In the genomic region with DNA sequence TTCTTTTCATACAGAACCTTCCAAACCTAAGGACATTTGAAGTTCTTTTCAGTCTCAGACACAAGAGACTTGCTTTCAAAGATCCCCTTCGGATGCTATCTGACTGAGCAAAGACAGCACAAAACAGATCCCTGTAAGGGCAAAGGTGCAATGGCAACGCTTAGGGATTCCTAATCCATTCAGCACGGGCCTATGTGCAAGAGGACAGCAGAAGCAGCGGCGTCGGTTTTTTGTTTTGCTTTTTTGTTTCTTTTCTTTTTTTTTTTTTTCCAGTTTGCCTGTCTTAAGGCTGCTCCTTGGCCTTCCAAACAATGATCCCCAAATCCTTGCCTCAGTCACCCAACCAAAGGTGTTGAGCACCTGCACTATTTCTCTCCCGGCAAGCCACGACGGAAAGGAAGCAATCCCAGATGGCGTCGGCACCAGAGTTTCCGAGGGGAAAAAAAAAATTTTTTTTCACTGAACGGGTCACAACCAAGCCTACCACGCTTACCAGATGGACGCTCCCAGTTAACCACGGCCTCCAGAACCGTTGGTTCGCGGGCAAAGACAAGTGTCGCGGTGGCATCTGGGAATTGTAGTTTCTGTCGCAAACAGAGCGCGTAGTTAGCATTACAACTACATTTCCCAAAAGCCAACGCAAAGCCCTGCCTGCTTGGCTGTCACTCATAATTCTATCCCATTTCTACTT, we compare ENCODE assay signal across 7 mouse cellular contexts. TPM values are rescaled to one million over a fixed set of nuclear protein-coding genes. Genes with fewer than 3 reads are reported as not detected.
DNase-seq lines count a peak whose midpoint lies in the region; ATAC-seq and TF ChIP-seq lines count a peak whose summit lies in the region.

No protein-coding gene starts in this region.

- WGBS in embryonic facial prominence, embryonic 13.5 days: 4% methylated on average over 25 of the region's 25 CpGs
- 5% methylated on average over 25 of the region's 25 CpGs for WGBS in heart, embryonic 12.5 days
- WGBS in lung, postnatal 0 days: 2% methylated on average over 25 of the region's 25 CpGs

- in situ Hi-C loops in ES-E14 (cut with MboI; ENCODE audit: low sequenced_read_pairs in 2 of 2, unreplicated experiment in 2 of 2): no loop called here

- TF ChIP-seq EP300 in lung, postnatal 0 days (IDR thresholded peaks at IDR 0.05): no peak

- peak; percentile 87 for DNase-seq in ES-E14 (ENCODE audit: low read depth, low spot score)
- peak; percentile 83 for DNase-seq in adrenal gland, adult 8-10 months
- DNase-seq in kidney, postnatal 25 days: peak; percentile 90 to 92
- DNase-seq in lung, postnatal 0 days (ENCODE audit: low spot score): peak; percentile 97
- peak; percentile 78 for DNase-seq in right cerebral cortex, postnatal 14 days

- peaks cover 3% of the 10 kb centered on the region for H3K36me3 ChIP-seq in ES-E14 (ENCODE audit: control insufficient read depth, insufficient read depth, low read length, poor library complexity, severe bottlenecking)
- H3K36me3 ChIP-seq in embryonic facial prominence, embryonic 13.5 days: no peaks in the 10 kb centered on the region
- H3K36me3 ChIP-seq in heart, embryonic 12.5 days: no peaks in the 10 kb centered on the region
- no peaks in the 10 kb centered on the region for H3K36me3 ChIP-seq in lung, postnatal 0 days (ENCODE audit: insufficient read depth, low read length)

- peak overlapping the region; percentile 24; the same call in 1 of the 2 replicates for H3K27ac ChIP-seq in ES-E14 (ENCODE audit: insufficient read depth, low read depth, low read length, poor library complexity, severe bottlenecking)
- H3K27ac ChIP-seq in embryonic facial prominence, embryonic 13.5 days: peak overlapping the region; percentile 96
- H3K27ac ChIP-seq in heart, embryonic 12.5 days (ENCODE audit: poor library complexity, severe bottlenecking): peak overlapping the region; percentile 94
- peak overlapping the region; percentile 98 for H3K27ac ChIP-seq in lung, postnatal 0 days (ENCODE audit: low read length)

- ATAC-seq in embryonic facial prominence, embryonic 13.5 days (ENCODE audit: insufficient number of reproducible peaks, insufficient read depth, low FRiP score, low TSS enrichment, low read depth): peak; percentile 81
- peak; percentile 82 for ATAC-seq in heart, embryonic 12.5 days (ENCODE audit: insufficient number of reproducible peaks, low FRiP score)
- ATAC-seq in lung, postnatal 0 days: peak; percentile 70

- peaks cover 6% of the 10 kb centered on the region; the same call in 1 of the 2 replicates for H3K9me3 ChIP-seq in ES-E14 (ENCODE audit: control insufficient read depth, insufficient read depth, low read depth, low read length)
- 0 out of 2 replicates have a peak, but pooled peaks cover 3% of the 10 kb centered on the region for H3K9me3 ChIP-seq in embryonic facial prominence, embryonic 13.5 days
- no peaks in the 10 kb centered on the region for H3K9me3 ChIP-seq in heart, embryonic 12.5 days (replicated peaks)
- no peaks in the 10 kb centered on the region for H3K9me3 ChIP-seq in lung, postnatal 0 days (ENCODE audit: low read length)

- peaks cover 0 to 3% of the 10 kb centered on the region in 2 experiments; a peak in 2 of 4 replicates for H3K4me1 ChIP-seq in ES-E14 (ENCODE audit: control insufficient read depth in 2 of 2, insufficient read depth in 2 of 2, low read length in 2 of 2, poor library complexity in 1 of 2)
- H3K4me1 ChIP-seq in embryonic facial prominence, embryonic 13.5 days: peaks cover 20% of the 10 kb centered on the region
- peaks cover 24% of the 10 kb centered on the region for H3K4me1 ChIP-seq in heart, embryonic 12.5 days (replicated peaks)
- peaks cover 16% of the 10 kb centered on the region; the same call in 1 of the 2 replicates for H3K4me1 ChIP-seq in lung, postnatal 0 days (ENCODE audit: insufficient read depth, low read depth, low read length)

- H3K9ac ChIP-seq in ES-E14 (ENCODE audit: insufficient read depth, low read depth, low read length, poor library complexity, severe bottlenecking): peak overlapping the region; percentile 94
- H3K9ac ChIP-seq in embryonic facial prominence, embryonic 13.5 days: peak overlapping the region; percentile 88
- H3K9ac ChIP-seq in heart, embryonic 12.5 days: peak overlapping the region; percentile 75
- peak overlapping the region; percentile 60 for H3K9ac ChIP-seq in lung, postnatal 0 days (replicated peaks; ENCODE audit: low read depth)

- H3K27me3 ChIP-seq in embryonic facial prominence, embryonic 13.5 days: no peaks in the 10 kb centered on the region
- no peaks in the 10 kb centered on the region for H3K27me3 ChIP-seq in heart, embryonic 12.5 days (replicated peaks)
- H3K27me3 ChIP-seq in lung, postnatal 0 days (replicated peaks; ENCODE audit: insufficient read depth, low read length): no peaks in the 10 kb centered on the region

- peak overlapping the region; percentile 78 for H3K4me2 ChIP-seq in embryonic facial prominence, embryonic 13.5 days
- peak overlapping the region; percentile 84 for H3K4me2 ChIP-seq in heart, embryonic 12.5 days
- H3K4me2 ChIP-seq in lung, postnatal 0 days (replicated peaks; ENCODE audit: low read depth, low read length): peak overlapping the region; percentile 72

- peak overlapping the region; percentile 83 to 87 for H3K4me3 ChIP-seq in ES-E14 (ENCODE audit: insufficient read depth in 1 of 2, low read depth in 1 of 2, low read length in 2 of 2, poor library complexity in 1 of 2, severe bottlenecking in 1 of 2)
- peak overlapping the region; percentile 76 for H3K4me3 ChIP-seq in embryonic facial prominence, embryonic 13.5 days
- peak overlapping the region; percentile 65 for H3K4me3 ChIP-seq in heart, embryonic 12.5 days
- peak overlapping the region; percentile 71 for H3K4me3 ChIP-seq in lung, postnatal 0 days (ENCODE audit: low read depth, low read length)

- TF ChIP-seq CTCF in lung, postnatal 0 days (IDR thresholded peaks at IDR 0.05): no peak

TF ChIP-seq in ES-E14, 5 proteins besides CTCF, POLR2A, EP300 and RAD21:
- TF ChIP-seq ZNF384 (IDR thresholded peaks at IDR 0.05; ENCODE audit: low read depth, low read length): no peak
- no peak for TF ChIP-seq MAFK (IDR thresholded peaks at IDR 0.05; ENCODE audit: insufficient read depth, low read depth, low read length)
- no peak for TF ChIP-seq ZC3H11A (IDR thresholded peaks at IDR 0.05; ENCODE audit: borderline replicate concordance, low read depth, low read length)
- peak; percentile 46; the same call in 1 of the 2 replicates for TF ChIP-seq CHD2 (IDR thresholded peaks at IDR 0.05; ENCODE audit: low read depth, low read length)
- TF ChIP-seq HCFC1 (IDR thresholded peaks at IDR 0.05; ENCODE audit: borderline replicate concordance, insufficient read depth, low read length): peak; percentile 98
TF ChIP-seq in ES-E14: peak in this region for 2.

RNA-seq across cellular contexts. Expression of a gene that starts 0.4 kb away (rescaled TPM):
- total RNA-seq in ES-E14 (2012; rRNA removed): 29.3 and 32.0 TPM in 2 replicates
- total RNA-seq in adrenal gland, adult 8-10 months (2022): 10 to 100 TPM in 2 of 4 experiments, 1 to 10 TPM in 2; 5.8 to 14.5 (median 9.5) TPM
- polyA plus RNA-seq in embryonic facial prominence, embryonic 13.5 days (2015; fragmentation: Nextera tagmentation; extraction: Ambion mirVana): 27.1 and 30.0 TPM in 2 replicates
- polyA plus RNA-seq in heart, embryonic 12.5 days (2016; fragmentation: Nextera tagmentation; extraction: Ambion mirVana): 19.3 and 21.8 TPM in 2 replicates
- polyA plus RNA-seq in lung, postnatal 0 days (2015; fragmentation: Nextera tagmentation; extraction: Ambion mirVana): 5.9 and 6.3 TPM in 2 replicates

RNA-seq across cellular contexts. Expression of a gene that starts 0.5 kb away (rescaled TPM):
- total RNA-seq in ES-E14 (2012; rRNA removed): 6.8 and 10.0 TPM in 2 replicates
- total RNA-seq in adrenal gland, adult 8-10 months (2022): 10 to 100 TPM; 20.5 to 31.3 (median 29.4) TPM
- 36.9 and 43.2 TPM in 2 replicates for polyA plus RNA-seq in embryonic facial prominence, embryonic 13.5 days (2015; fragmentation: Nextera tagmentation; extraction: Ambion mirVana)
- 27.8 and 28.6 TPM in 2 replicates for polyA plus RNA-seq in heart, embryonic 12.5 days (2016; fragmentation: Nextera tagmentation; extraction: Ambion mirVana)
- 26.5 and 36.6 TPM in 2 replicates for polyA plus RNA-seq in lung, postnatal 0 days (2015; fragmentation: Nextera tagmentation; extraction: Ambion mirVana)

Comparison
In these comparisons a context has a peak if more than half of its experiments do, and no peak if none do; other contexts are left out.
1. Peak in every context shown above with its lines: DNase-seq, ATAC-seq, H3K4me3 ChIP-seq and H3K27ac ChIP-seq.
2. H3K27ac ChIP-seq: peak in every context shown above with its lines; median percentile 98 in lung, postnatal 0 days; 96 in embryonic facial prominence, embryonic 13.5 days; 94 in heart, embryonic 12.5 days; 24 in ES-E14.